Mouse (Mus musculus) regulatory T cell (primary cell): ENCODE measurements around the gene Gm21921.
"Not testable (repeated sequence)": the region's sequence is repeated elsewhere in the genome, so short reads cannot be mapped to it uniquely, and the experiment has no call there.

Experiments used
- in situ Hi-C: fragments of 300-600 bp; cut with MboI, MseI; formaldehyde crosslinking; loops from one replicate; pipeline ENCODE4 v1.15.1; 2025; ENCODE audit warnings: high pct_unique_total_duplicates

The Gm21921 gene

GRCm38 (mm10) chrY:24796143-24796542, at the start of gene Gm21921:
Gene Gm21921, minus strand, starts transcription at chrY:24796243.
- in situ Hi-C loops, result not testable (repeated sequence)
